Mouse (Mus musculus) neural tube, embryonic 11.5 days (tissue): ENCODE measurements at regions not wholly inside any gene's neighbourhood (a gene's known extent, or its start where the extent isn't known, plus 50 kb on each side); places are given as distances from the start of the nearest gene placed in this dataset.

Source experiments
- ATAC-seq: fragments of 200-750 bp; cut with Nextera tagmentation; 2 replicates; pipeline ENCODE4 v1.8.0; 2017; ENCODE audit warnings: moderate number of reproducible peaks, mild to moderate bottlenecking, moderate TSS enrichment, moderate library complexity; ENCODE audit not compliant: insufficient read depth, low FRiP score, low TSS enrichment
- DNase-seq: peaks from one replicate; pipeline ENCODE4 v3.0.0-alpha.2; 2015; ENCODE audit warnings: low spot score
- H3K27ac ChIP-seq: fragments of 300-500 bp; sonication (generic); 2 replicates; pipeline ENCODE4 v1.5.1; 2014; ENCODE audit warnings: low read depth, mild to moderate bottlenecking, low read length
- H3K27me3 ChIP-seq: fragments of 300-500 bp; sonication (generic); 2 replicates; pipeline ENCODE4 v1.6.1; 2014; ENCODE audit warnings: mild to moderate bottlenecking, low read length, mixed read lengths; ENCODE audit not compliant: control insufficient read depth, insufficient read depth
- H3K36me3 ChIP-seq: fragments of 300-500 bp; sonication (generic); 2 replicates; pipeline ENCODE4 v1.6.1; 2014; ENCODE audit warnings: mild to moderate bottlenecking, low read length, moderate library complexity, mixed read lengths; ENCODE audit not compliant: control insufficient read depth, insufficient read depth
- H3K4me1 ChIP-seq: fragments of 300-500 bp; sonication (generic); 2 replicates; pipeline ENCODE4 v1.6.1; 2014; ENCODE audit warnings: low read length, mixed read lengths; ENCODE audit not compliant: control insufficient read depth, insufficient read depth
- H3K4me2 ChIP-seq: fragments of 300-500 bp; sonication (generic); 2 replicates; pipeline ENCODE4 v1.6.1; 2014; ENCODE audit warnings: low read depth, mild to moderate bottlenecking, moderate library complexity
- H3K4me3 ChIP-seq: fragments of 300-500 bp; sonication (generic); 2 replicates; pipeline ENCODE4 v1.5.1; 2014; ENCODE audit warnings: low read depth, low read length
- H3K9ac ChIP-seq: fragments of 300-500 bp; sonication (generic); 2 replicates; pipeline ENCODE4 v1.6.1; 2014; ENCODE audit warnings: mild to moderate bottlenecking, low read length
- H3K9me3 ChIP-seq: fragments of 300-500 bp; sonication (generic); 2 replicates; pipeline ENCODE4 v1.6.1; 2016; ENCODE audit warnings: low read length; ENCODE audit not compliant: control insufficient read depth
- WGBS: fragments of 180-500 bp; shearing (Covaris S2); extraction: QIAGEN DNeasy Blood & Tissue Kit; methylation state at CpG from one replicate; pipeline ENCODE4 v1.1.7; 2014; 5-methylcytosine and 5-hydroxymethylcytosine counted together

DNA sequence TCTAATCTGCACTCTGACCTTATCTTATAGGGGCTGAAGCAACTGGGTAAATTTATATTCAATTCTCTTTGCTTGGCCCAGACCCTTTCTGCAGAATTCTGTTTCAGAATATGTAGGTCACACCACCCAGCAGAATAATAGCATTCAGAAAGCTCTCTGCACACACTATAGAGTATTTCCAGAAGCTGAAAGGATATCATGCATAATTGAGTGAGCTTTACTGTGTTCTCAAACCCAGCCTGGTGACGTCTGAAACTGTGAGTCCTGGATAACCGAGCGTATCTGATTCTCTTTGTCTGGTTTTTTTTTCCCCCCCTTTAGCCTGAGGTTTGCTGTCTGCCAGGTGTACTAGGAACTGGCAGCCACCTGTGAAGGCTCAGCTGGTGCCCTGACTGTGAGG lies 94.4 kb upstream of the Nck2 start:
- Histone ChIP-seq H3K4me2 (no peak overlapping the region), H3K9ac (no peak overlapping the region), H3K27me3 (no peaks in the 10 kb centered on the region), H3K27ac (no peak overlapping the region), H3K36me3 (no peaks in the 10 kb centered on the region), H3K4me3 (no peak overlapping the region), H3K9me3 (no peaks in the 10 kb centered on the region), H3K4me1 (no peaks in the 10 kb centered on the region)
- ATAC-seq: no peak
- WGBS: 66% methylated on average over 3 of the region's 3 CpGs
- DNase-seq: no peak

GRCm38 (mm10) chr1:43358191-43358590 lies 86.2 kb upstream of the Nck2 start:
- DNase-seq: peak; percentile 82
- Histone ChIP-seq H3K9ac (no peak overlapping the region), H3K27ac (0 out of 2 replicates have a peak overlapping the region, but pooled peaks have one; percentile 27), H3K36me3 (no peaks in the 10 kb centered on the region), H3K27me3 (no peaks in the 10 kb centered on the region), H3K4me1 (peaks cover 30% of the 10 kb centered on the region), H3K9me3 (no peaks in the 10 kb centered on the region), H3K4me3 (no peak overlapping the region), H3K4me2 (no peak overlapping the region)
- ATAC-seq: peak; percentile 86
- WGBS: 27% methylated on average over 6 of the region's 6 CpGs

- WGBS: 81% methylated on average over 4 of the region's 4 CpGs
- Histone ChIP-seq H3K36me3 (no peaks in the 10 kb centered on the region), H3K4me3 (no peak overlapping the region), H3K4me2 (no peak overlapping the region), H3K9ac (no peak overlapping the region), H3K27ac (peak overlapping the region; percentile 61; the same call in 1 of the 2 replicates), H3K27me3 (no peaks in the 10 kb centered on the region), H3K9me3 (no peaks in the 10 kb centered on the region), H3K4me1 (peaks cover 30% of the 10 kb centered on the region)
- no peak for DNase-seq
- no peak for ATAC-seq
These were observed 84.7 kb upstream of the Nck2 start for GRCm38 (mm10) chr1:43359662-43360061.

- Histone ChIP-seq H3K27ac (peak overlapping the region; percentile 61), H3K9me3 (no peaks in the 10 kb centered on the region), H3K9ac (0 out of 2 replicates have a peak overlapping the region, but pooled peaks have one; percentile 1), H3K4me2 (no peak overlapping the region), H3K4me3 (no peak overlapping the region), H3K4me1 (peaks cover 30% of the 10 kb centered on the region), H3K36me3 (no peaks in the 10 kb centered on the region), H3K27me3 (no peaks in the 10 kb centered on the region)
- WGBS: 19% methylated on average over 8 of the region's 8 CpGs
- peak; percentile 46 for DNase-seq
- ATAC-seq: peak; percentile 3; the same call in 1 of the 2 replicates
These were observed 84.1 kb upstream of the Nck2 start for GRCm38 (mm10) chr1:43360291-43360690.

DNA sequence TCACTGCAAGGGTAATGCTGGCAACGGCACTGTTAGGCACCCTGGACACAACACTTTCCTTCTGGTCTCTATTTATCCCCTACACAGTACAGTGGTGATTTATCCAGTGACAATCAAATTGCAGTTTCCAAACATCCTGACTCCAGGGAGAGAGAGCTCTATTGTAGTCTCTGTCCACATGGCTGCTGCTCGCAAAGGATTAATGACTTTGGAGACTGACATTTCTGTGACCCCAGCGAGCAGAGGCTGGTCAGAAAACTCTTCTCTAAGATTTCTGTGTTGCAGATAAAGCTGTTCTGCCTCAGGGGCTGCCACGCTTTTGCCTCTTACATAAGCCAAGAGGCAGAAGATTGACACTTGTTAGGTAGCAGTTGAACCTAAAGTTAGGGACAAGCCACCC lies 83.6 kb upstream of the Nck2 start:
- no peaks in the 10 kb centered on the region for H3K9me3 ChIP-seq
- H3K27ac ChIP-seq: peak overlapping the region; percentile 73
- peaks cover 30% of the 10 kb centered on the region for H3K4me1 ChIP-seq
- ATAC-seq (peak; percentile 69), DNase-seq (peak; percentile 65)
- 7% methylated on average over 4 of the region's 4 CpGs for WGBS
- H3K4me3 ChIP-seq: no peak overlapping the region
- H3K27me3 ChIP-seq: no peaks in the 10 kb centered on the region
- H3K36me3 ChIP-seq: no peaks in the 10 kb centered on the region
- no peak overlapping the region for H3K9ac ChIP-seq
- H3K4me2 ChIP-seq: no peak overlapping the region

GRCm38 (mm10) chr1:43361455-43361863 lies 82.9 kb upstream of the Nck2 start:
- H3K4me3 ChIP-seq: no peak overlapping the region
- H3K9ac ChIP-seq: no peak overlapping the region
- ATAC-seq: peak; percentile 54; the same call in 1 of the 2 replicates
- peaks cover 30% of the 10 kb centered on the region for H3K4me1 ChIP-seq
- WGBS: 15% methylated on average over 3 of the region's 3 CpGs
- H3K36me3 ChIP-seq: no peaks in the 10 kb centered on the region
- DNase-seq: peak; percentile 40
- no peaks in the 10 kb centered on the region for H3K9me3 ChIP-seq
- H3K27ac ChIP-seq: peak overlapping the region; percentile 73
- H3K4me2 ChIP-seq: no peak overlapping the region
- H3K27me3 ChIP-seq: no peaks in the 10 kb centered on the region

GRCm38 (mm10) chr1:43362136-43362535 lies 82.2 kb upstream of the Nck2 start:
- 44% methylated on average over 5 of the region's 5 CpGs for WGBS
- Histone ChIP-seq H3K9ac (no peak overlapping the region), H3K9me3 (no peaks in the 10 kb centered on the region), H3K27me3 (no peaks in the 10 kb centered on the region), H3K27ac (no peak overlapping the region), H3K4me3 (no peak overlapping the region), H3K4me2 (no peak overlapping the region), H3K4me1 (peaks cover 30% of the 10 kb centered on the region), H3K36me3 (no peaks in the 10 kb centered on the region)
- ATAC-seq (no peak), DNase-seq (no peak)

DNA sequence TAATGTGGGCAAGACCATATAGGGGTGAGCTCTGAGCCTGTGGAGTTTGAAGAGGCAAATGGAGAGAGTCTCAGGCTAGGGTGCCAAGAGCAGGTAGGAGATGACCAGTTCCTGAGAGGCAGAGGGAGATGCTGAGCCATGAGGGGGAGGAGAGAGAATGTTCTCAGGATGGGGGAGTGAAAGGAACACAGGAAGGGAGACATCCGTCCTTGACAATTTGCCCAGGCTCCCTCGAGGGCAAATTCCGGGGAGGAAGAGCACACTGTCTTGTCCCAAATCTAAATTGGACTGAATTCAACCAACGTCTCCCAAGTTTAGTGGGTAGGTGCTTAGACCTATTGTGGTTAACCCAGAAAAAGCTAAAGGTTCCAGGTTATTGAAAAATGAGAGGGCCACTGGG lies 81.2 kb upstream of the Nck2 start:
- no peak overlapping the region for H3K27ac ChIP-seq
- no peak overlapping the region for H3K4me3 ChIP-seq
- H3K4me2 ChIP-seq: no peak overlapping the region
- H3K27me3 ChIP-seq: no peaks in the 10 kb centered on the region
- WGBS: 87% methylated on average over 4 of the region's 4 CpGs
- H3K9me3 ChIP-seq: no peaks in the 10 kb centered on the region
- ATAC-seq (no peak), DNase-seq (no peak)
- H3K9ac ChIP-seq: no peak overlapping the region
- H3K4me1 ChIP-seq: peaks cover 30% of the 10 kb centered on the region
- no peaks in the 10 kb centered on the region for H3K36me3 ChIP-seq

- H3K4me2 ChIP-seq: no peak overlapping the region
- no peak for ATAC-seq
- H3K4me1 ChIP-seq: peaks cover 3% of the 10 kb centered on the region
- H3K9me3 ChIP-seq: no peaks in the 10 kb centered on the region
- no peak overlapping the region for H3K9ac ChIP-seq
- DNase-seq: no peak
- H3K4me3 ChIP-seq: no peak overlapping the region
- no peaks in the 10 kb centered on the region for H3K27me3 ChIP-seq
- H3K27ac ChIP-seq: no peak overlapping the region
- WGBS: 85% methylated on average over 2 of the region's 2 CpGs
- H3K36me3 ChIP-seq: no peaks in the 10 kb centered on the region
These were observed 77.9 kb upstream of the Nck2 start for GRCm38 (mm10) chr1:43366433-43366832.
